Mouse (Mus musculus) kidney, adult 2 months (tissue): ENCODE data around the gene Cplx2. TPM values are rescaled to one million over a fixed set of nuclear protein-coding genes. Genes with fewer than 3 reads are reported as not detected.

Source experiments
- DNase-seq: peaks from one replicate; pipeline ENCODE4 v3.0.0; 2021
- H3K27ac ChIP-seq: fragments of 200-500 bp; 2 replicates; pipeline ENCODE4 v1.5.1; 2012; ENCODE audit warnings: low read depth, low read length, control low read depth, inconsistent platforms; ENCODE audit not compliant: insufficient read depth
- H3K27me3 ChIP-seq: fragments of 200-500 bp; replicated peaks from 2 replicates; pipeline ENCODE4 v1.6.1; 2012; ENCODE audit warnings: mild to moderate bottlenecking, moderate library complexity, low read length, inconsistent platforms; ENCODE audit not compliant: control insufficient read depth, insufficient read depth
- H3K36me3 ChIP-seq: fragments of 200-500 bp; 2 replicates; pipeline ENCODE4 v1.6.1; 2012; ENCODE audit warnings: mild to moderate bottlenecking, moderate library complexity, low read length, inconsistent platforms; ENCODE audit not compliant: control insufficient read depth, insufficient read depth
- H3K4me1 ChIP-seq: fragments of 200-500 bp; 2 replicates; pipeline ENCODE4 v1.6.1; 2011; ENCODE audit warnings: low read length; ENCODE audit not compliant: control insufficient read depth, insufficient read depth
- H3K4me3 ChIP-seq: fragments of 200-500 bp; 2 replicates; pipeline ENCODE4 v1.5.1; 2011; ENCODE audit warnings: mild to moderate bottlenecking, low read depth, low read length, control low read depth; ENCODE audit not compliant: insufficient read depth
- CTCF ChIP-seq: fragments of 200-500 bp; conservative IDR thresholded peaks from 2 replicates; pipeline ENCODE4 v1.5.1; 2011; ENCODE audit warnings: low read depth, mild to moderate bottlenecking, control low read depth, low read length, moderate library complexity, mixed read lengths; ENCODE audit not compliant: insufficient read depth, insufficient read length
- POLR2A ChIP-seq: fragments of 200-500 bp; IDR thresholded peaks from one replicate; pipeline ENCODE4 v1.6.1; 2011; ENCODE audit warnings: low read depth, low read length, control low read depth
- WGBS: fragments of 180-500 bp; shearing (Covaris S2); methylation state at CpG from one replicate; pipeline ENCODE4 v1.1.7; 2018; 5-methylcytosine and 5-hydroxymethylcytosine counted together
- polyA plus RNA-seq: library from polyadenylated mRNA; depleted of rRNA; stranded (reverse); fragments of >200 nt; gene quantifications from 2 replicates; pipeline ENCODE4 v1.2.3, GENCODE M21; 2012; rRNA removed

Cplx2 gene
- 11.8 and 15.5 TPM in 2 replicates for polyA plus RNA-seq

- H3K4me3 ChIP-seq: no peak within 1 kb of the TSS
- TF ChIP-seq CTCF: no peak
- TF ChIP-seq POLR2A: no peak
- no peak for DNase-seq
- WGBS: 6% methylated on average over 7 of the region's 7 CpGs
- H3K36me3 ChIP-seq: no peaks in the 10 kb centered on the region
- no peak within 1 kb of the TSS for H3K27ac ChIP-seq
- no peaks in the 10 kb centered on the region for H3K4me1 ChIP-seq
- H3K27me3 ChIP-seq: no peaks in the 10 kb centered on the region; the same call in 1 of the 2 replicates
Observed at GRCm38 (mm10) chr13:54371049-54371386, at the start of gene Cplx2. TSS of gene Cplx2 (plus strand) at chr13:54371349.

GRCm38 (mm10) chr13:54322396-54323306 lies 48.5 kb upstream of the Cplx2 start:
- Histone ChIP-seq H3K36me3 (no peaks in the 10 kb centered on the region), H3K27ac (no peak overlapping the region), H3K27me3 (no peaks in the 10 kb centered on the region), H3K4me3 (no peak overlapping the region), H3K4me1 (no peaks in the 10 kb centered on the region)
- TF ChIP-seq CTCF (peak; percentile 64), POLR2A (no peak)
- 50% methylated on average over 19 of the region's 19 CpGs for WGBS
- peak; percentile 70 for DNase-seq

- WGBS: 70% methylated on average over 13 of the region's 13 CpGs
- Histone ChIP-seq H3K4me1 (no peaks in the 10 kb centered on the region), H3K27me3 (no peaks in the 10 kb centered on the region), H3K36me3 (no peaks in the 10 kb centered on the region), H3K4me3 (no peak overlapping the region), H3K27ac (no peak overlapping the region)
- no peak for DNase-seq
- TF ChIP-seq CTCF: no peak
- TF ChIP-seq POLR2A: no peak
Observed at GRCm38 (mm10) chr13:54323307-54324165, 47.6 kb upstream of the Cplx2 start.

- no peak for DNase-seq
- no peak overlapping the region for H3K27ac ChIP-seq
- TF ChIP-seq CTCF: no peak
- TF ChIP-seq POLR2A: no peak
- 89% methylated on average over 2 of the region's 2 CpGs for WGBS
- no peaks in the 10 kb centered on the region for H3K4me1 ChIP-seq
- H3K27me3 ChIP-seq: no peaks in the 10 kb centered on the region
- H3K36me3 ChIP-seq: no peaks in the 10 kb centered on the region
- no peak overlapping the region for H3K4me3 ChIP-seq
Observed at GRCm38 (mm10) chr13:54324178-54324577, 47.0 kb upstream of the Cplx2 start.

- no peak for TF ChIP-seq CTCF
- TF ChIP-seq POLR2A: no peak
- Histone ChIP-seq H3K36me3 (no peaks in the 10 kb centered on the region), H3K4me1 (no peaks in the 10 kb centered on the region), H3K27me3 (no peaks in the 10 kb centered on the region), H3K4me3 (no peak overlapping the region), H3K27ac (no peak overlapping the region)
- 76% methylated on average over 7 of the region's 7 CpGs for WGBS
- no peak for DNase-seq
Observed at GRCm38 (mm10) chr13:54325814-54326213, 45.3 kb upstream of the Cplx2 start.

GRCm38 (mm10) chr13:54326686-54327447 lies 44.3 kb upstream of the Cplx2 start:
- TF ChIP-seq CTCF (no peak), POLR2A (no peak)
- WGBS: 89% methylated on average over 6 of the region's 6 CpGs
- Histone ChIP-seq H3K4me3 (no peak overlapping the region), H3K27ac (no peak overlapping the region), H3K27me3 (no peaks in the 10 kb centered on the region), H3K36me3 (no peaks in the 10 kb centered on the region), H3K4me1 (no peaks in the 10 kb centered on the region)
- DNase-seq: no peak
